10 mouse cellular contexts compared by ENCODE assay signal in genomic region chr1:155084839-155085238, GRCm38 (mm10). TPM values are rescaled to one million over a fixed set of nuclear protein-coding genes. Genes with fewer than 3 reads are reported as not detected.
DNase-seq lines count a peak whose midpoint lies in the region; ATAC-seq and TF ChIP-seq lines count a peak whose summit lies in the region.
"Had no signal": no experiment of that assay in that cellular context is flagged by ENCODE, and none has a peak within 500 bp of the region (broad histone marks: within the 10 kb centered on the region; RNA-seq: fewer than 3 reads in every experiment).

No protein-coding gene starts in this region.

- no peaks in the 10 kb centered on the region for H3K36me3 ChIP-seq in forebrain, postnatal 0 days (ENCODE audit: insufficient read depth)
- no peaks in the 10 kb centered on the region for H3K36me3 ChIP-seq in forebrain, embryonic 14.5 days (ENCODE audit: control insufficient read depth, insufficient read depth, low read length)
- H3K36me3 ChIP-seq in liver, postnatal 0 days (replicated peaks; ENCODE audit: insufficient read depth, low read length), result no peaks in the 10 kb centered on the region
- no peaks in the 10 kb centered on the region for H3K36me3 ChIP-seq in intestine, embryonic 16.5 days (ENCODE audit: control insufficient read depth, insufficient read depth, low read length)
- H3K36me3 ChIP-seq in midbrain, embryonic 13.5 days, result no peaks in the 10 kb centered on the region
- H3K36me3 ChIP-seq: limb, embryonic 15.5 days had no signal

- H3K27ac ChIP-seq in forebrain, postnatal 0 days (ENCODE audit: low read depth, low read length), result peak overlapping the region; percentile 2; the same call in 1 of the 2 replicates
- H3K27ac ChIP-seq in forebrain, embryonic 14.5 days (ENCODE audit: low read depth, low read length), result no peak overlapping the region
- H3K27ac ChIP-seq in liver, postnatal 0 days (ENCODE audit: low read depth), result peak overlapping the region; percentile 94; the same call in 1 of the 2 replicates
- H3K27ac ChIP-seq in intestine, embryonic 16.5 days (ENCODE audit: low read length), result peak overlapping the region; percentile 97
- peak overlapping the region; percentile 98 for H3K27ac ChIP-seq in midbrain, embryonic 13.5 days

- no peak for DNase-seq in forebrain, postnatal 0 days
- DNase-seq in forebrain, embryonic 14.5 days (ENCODE audit: low spot score), result no peak
- no peak for DNase-seq in liver, postnatal 0 days
- DNase-seq in liver, result no peak
- no peak for DNase-seq in urinary bladder, postnatal 14 days (ENCODE audit: low spot score)
- DNase-seq in right cerebral cortex, postnatal 14 days, result no peak
- DNase-seq: right cerebral cortex, postnatal 4 days had no signal

- TF ChIP-seq CTCF in forebrain, postnatal 0 days (IDR thresholded peaks at IDR 0.05; ENCODE audit: low read depth), result no peak
- no peak for TF ChIP-seq CTCF in liver, postnatal 0 days (IDR thresholded peaks at IDR 0.05; ENCODE audit: low read depth)

- TF ChIP-seq EP300 in liver, postnatal 0 days (IDR thresholded peaks at IDR 0.05; ENCODE audit: low read depth), result no peak

- WGBS in forebrain, postnatal 0 days, result 44% methylated on average over 8 of the region's 8 CpGs
- WGBS in forebrain, embryonic 14.5 days, result 37% methylated on average over 8 of the region's 8 CpGs
- WGBS in liver, postnatal 0 days (ENCODE audit: insufficient replicate concordance), result 43% methylated on average over 8 of the region's 8 CpGs
- WGBS in intestine, embryonic 16.5 days, result 34% methylated on average over 8 of the region's 8 CpGs
- 47% methylated on average over 8 of the region's 8 CpGs for WGBS in midbrain, embryonic 13.5 days

- H3K9me3 ChIP-seq in forebrain, postnatal 0 days (ENCODE audit: low read length), result no peaks in the 10 kb centered on the region
- no peaks in the 10 kb centered on the region for H3K9me3 ChIP-seq in forebrain, embryonic 14.5 days (replicated peaks; ENCODE audit: control insufficient read depth, low read length)
- no peaks in the 10 kb centered on the region for H3K9me3 ChIP-seq in liver, postnatal 0 days (ENCODE audit: low read length)
- H3K9me3 ChIP-seq in intestine, embryonic 16.5 days (ENCODE audit: control insufficient read depth, low read length), result no peaks in the 10 kb centered on the region
- H3K9me3 ChIP-seq in midbrain, embryonic 13.5 days, result no peaks in the 10 kb centered on the region
- H3K9me3 ChIP-seq: limb, embryonic 15.5 days had no signal

- no peak for ATAC-seq in forebrain, postnatal 0 days
- no peak for ATAC-seq in forebrain, embryonic 14.5 days
- ATAC-seq in liver, postnatal 0 days, result no peak
- peak; percentile 39 for ATAC-seq in intestine, embryonic 16.5 days
- no peak for ATAC-seq in midbrain, embryonic 13.5 days

- H3K4me3 ChIP-seq in forebrain, postnatal 0 days (ENCODE audit: low read depth, low read length), result no peak overlapping the region
- no peak overlapping the region for H3K4me3 ChIP-seq in forebrain, embryonic 14.5 days (ENCODE audit: low read depth, low read length)
- H3K4me3 ChIP-seq in liver, postnatal 0 days (ENCODE audit: low read depth, low read length), result no peak overlapping the region
- H3K4me3 ChIP-seq in intestine, embryonic 16.5 days (ENCODE audit: low read length), result no peak overlapping the region
- no peak overlapping the region for H3K4me3 ChIP-seq in midbrain, embryonic 13.5 days (replicated peaks)
- H3K4me3 ChIP-seq: limb, embryonic 15.5 days had no signal

- H3K9ac ChIP-seq in forebrain, postnatal 0 days, result no peak overlapping the region
- no peak overlapping the region for H3K9ac ChIP-seq in forebrain, embryonic 14.5 days (ENCODE audit: low read length)
- no peak overlapping the region for H3K9ac ChIP-seq in liver, postnatal 0 days (replicated peaks)
- H3K9ac ChIP-seq in intestine, embryonic 16.5 days (ENCODE audit: low read depth, low read length), result no peak overlapping the region
- no peak overlapping the region for H3K9ac ChIP-seq in midbrain, embryonic 13.5 days (replicated peaks)
- H3K9ac ChIP-seq: limb, embryonic 15.5 days had no signal

- H3K4me1 ChIP-seq in forebrain, postnatal 0 days (ENCODE audit: insufficient read depth), result peaks cover 31% of the 10 kb centered on the region
- peaks cover 50% of the 10 kb centered on the region for H3K4me1 ChIP-seq in forebrain, embryonic 14.5 days (ENCODE audit: control insufficient read depth, insufficient read depth, low read length)
- peaks cover 51% of the 10 kb centered on the region for H3K4me1 ChIP-seq in liver, postnatal 0 days (ENCODE audit: insufficient read depth)
- peaks cover 49% of the 10 kb centered on the region for H3K4me1 ChIP-seq in intestine, embryonic 16.5 days (ENCODE audit: control insufficient read depth, insufficient read depth, low read length)
- peaks cover 68% of the 10 kb centered on the region for H3K4me1 ChIP-seq in midbrain, embryonic 13.5 days (replicated peaks)

- H3K4me2 ChIP-seq in forebrain, postnatal 0 days (ENCODE audit: low read depth), result no peak overlapping the region
- H3K4me2 ChIP-seq in forebrain, embryonic 14.5 days (ENCODE audit: low read length), result no peak overlapping the region
- H3K4me2 ChIP-seq in liver, postnatal 0 days (ENCODE audit: low read depth, low read length), result no peak overlapping the region
- no peak overlapping the region for H3K4me2 ChIP-seq in intestine, embryonic 16.5 days (ENCODE audit: low read depth, low read length)
- no peak overlapping the region for H3K4me2 ChIP-seq in midbrain, embryonic 13.5 days (replicated peaks)

- no peaks in the 10 kb centered on the region for H3K27me3 ChIP-seq in forebrain, postnatal 0 days (ENCODE audit: insufficient read depth, low read length)
- no peaks in the 10 kb centered on the region for H3K27me3 ChIP-seq in forebrain, embryonic 14.5 days (replicated peaks; ENCODE audit: control insufficient read depth, insufficient read depth, low read length)
- H3K27me3 ChIP-seq in liver, postnatal 0 days (ENCODE audit: insufficient read depth, low read length), result 0 out of 2 replicates have a peak, but pooled peaks cover 3% of the 10 kb centered on the region
- no peaks in the 10 kb centered on the region for H3K27me3 ChIP-seq in intestine, embryonic 16.5 days (replicated peaks; ENCODE audit: control insufficient read depth, insufficient read depth, low read length)
- H3K27me3 ChIP-seq in midbrain, embryonic 13.5 days, result no peaks in the 10 kb centered on the region
- H3K27me3 ChIP-seq: limb, embryonic 15.5 days had no signal

RNA-seq across cellular contexts. Expression of gene Ier5, which starts 14.6 kb away (rescaled TPM):
- 46.0 and 47.6 TPM in 2 replicates for total RNA-seq in forebrain, postnatal 0 days (2014; rRNA removed)
- polyA plus RNA-seq in forebrain, postnatal 0 days (2015; fragmentation: Nextera tagmentation; extraction: Ambion mirVana), result 9.4 and 11.6 TPM in 2 replicates
- polyA plus RNA-seq in forebrain, embryonic 14.5 days (2014; fragmentation: Nextera tagmentation; extraction: Ambion mirVana), result 19.5 and 24.6 TPM in 2 replicates
- 1.5 and 3.2 TPM in 2 replicates for polyA plus RNA-seq in liver, postnatal 0 days (2015; fragmentation: Nextera tagmentation; extraction: Ambion mirVana)
- 2.0 and 2.6 TPM in 2 replicates for polyA plus RNA-seq in intestine, embryonic 16.5 days (2015; fragmentation: Nextera tagmentation; extraction: Ambion mirVana)
- polyA plus RNA-seq in midbrain, embryonic 13.5 days (2015; fragmentation: Nextera tagmentation; extraction: Ambion mirVana), result 5.9 and 9.4 TPM in 2 replicates
